In the genomic region with DNA sequence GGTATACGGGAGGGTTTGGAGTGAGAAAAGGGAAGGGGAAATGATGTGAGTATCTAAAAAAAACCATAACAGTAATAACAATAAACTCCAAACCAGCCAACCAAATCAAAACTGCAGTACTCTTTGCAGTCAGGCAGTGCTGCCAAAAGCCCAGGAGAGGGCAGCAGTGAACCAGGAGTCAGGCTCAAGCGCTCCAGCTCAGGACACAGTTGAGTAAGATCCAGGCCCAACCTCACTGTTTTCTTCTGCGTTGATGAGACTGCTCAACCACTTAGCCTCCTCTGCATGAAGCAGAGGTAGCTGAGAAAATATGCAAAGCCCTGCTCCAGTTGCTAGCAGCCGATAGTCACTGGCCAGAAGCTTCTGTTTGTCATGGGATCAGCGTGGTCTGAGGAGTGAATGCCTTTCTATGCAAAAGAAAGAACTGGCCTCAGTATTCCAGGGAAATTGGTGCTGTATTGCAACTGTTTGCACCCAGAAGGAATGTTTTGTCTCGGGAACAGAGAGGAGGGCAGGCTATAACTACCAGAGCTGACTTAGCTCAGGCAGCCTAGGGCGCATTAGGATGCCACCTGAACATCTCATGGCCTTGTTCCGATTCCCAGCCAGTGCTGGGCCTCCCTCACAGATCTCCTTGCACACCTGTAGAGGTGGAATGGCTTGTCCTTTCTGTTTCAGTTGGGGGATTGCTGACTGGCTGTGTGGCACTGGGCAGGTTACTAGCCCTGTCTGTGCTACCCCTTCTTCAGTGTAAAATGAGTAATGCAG, we compare ENCODE assay signal across 8 mouse cellular contexts. TPM values are rescaled to one million over a fixed set of nuclear protein-coding genes. Genes with fewer than 3 reads are reported as not detected.
DNase-seq lines count a peak whose midpoint lies in the region; ATAC-seq and TF ChIP-seq lines count a peak whose summit lies in the region.

No protein-coding gene starts in this region.

- peak; percentile 92 for DNase-seq in brain, adult 2 months (ENCODE audit: low read depth, low spot score)
- DNase-seq in heart, postnatal 0 days (ENCODE audit: low spot score): peak; percentile 86
- peak; percentile 72 for DNase-seq in kidney, postnatal 14 days
- peak; percentile 42 to 46 for DNase-seq in lung, adult 18-20 months
- peak; percentile 56 for DNase-seq in thymus, postnatal 25 days

- WGBS in heart, postnatal 0 days: 36% methylated on average over 8 of the region's 8 CpGs

- H3K4me3 ChIP-seq in ES-Bruce4 (ENCODE audit: low read depth, low read length): no peak overlapping the region
- no peak overlapping the region for H3K4me3 ChIP-seq in heart, postnatal 0 days (ENCODE audit: low read depth, low read length)

- no peaks in the 10 kb centered on the region for H3K27me3 ChIP-seq in ES-Bruce4 (ENCODE audit: control insufficient read depth, insufficient read depth, low read length, poor library complexity, severe bottlenecking)
- H3K27me3 ChIP-seq in heart, postnatal 0 days (ENCODE audit: control insufficient read depth, insufficient read depth, low read length): no peaks in the 10 kb centered on the region

- ATAC-seq in erythroblast, adult 5-6 weeks (replicated peaks; ENCODE audit: low FRiP score, poor library complexity, severe bottlenecking): peak; percentile 83
- ATAC-seq in heart, postnatal 0 days (ENCODE audit: insufficient read depth, low read depth): peak; percentile 70
- ATAC-seq in neutrophil, adult 5-6 weeks (ENCODE audit: extremely low read depth, insufficient number of reproducible peaks, low FRiP score, poor library complexity, severe bottlenecking): peak; percentile 91

- TF ChIP-seq EP300 in ES-Bruce4 (IDR thresholded peaks at IDR 0.05; ENCODE audit: insufficient read depth, low read depth, low read length): 0 out of 2 replicates have a peak, but pooled peaks have one; percentile 18
- TF ChIP-seq EP300 in heart, postnatal 0 days (IDR thresholded peaks at IDR 0.05; ENCODE audit: low read depth): no peak

- no peaks in the 10 kb centered on the region for H3K36me3 ChIP-seq in ES-Bruce4 (ENCODE audit: control insufficient read depth, insufficient read depth, low read length, poor library complexity, severe bottlenecking)
- H3K36me3 ChIP-seq in heart, postnatal 0 days (replicated peaks; ENCODE audit: control insufficient read depth, insufficient read depth, low read length): 0 out of 2 replicates have a peak, but pooled peaks cover 4% of the 10 kb centered on the region

- no peaks in the 10 kb centered on the region for H3K9me3 ChIP-seq in ES-Bruce4 (replicated peaks; ENCODE audit: control insufficient read depth, insufficient read depth, low read length, poor library complexity, severe bottlenecking)
- H3K9me3 ChIP-seq in heart, postnatal 0 days (replicated peaks; ENCODE audit: control insufficient read depth, low read length): no peaks in the 10 kb centered on the region

- TF ChIP-seq POLR2A in ES-Bruce4 (IDR thresholded peaks at IDR 0.05; ENCODE audit: insufficient read depth, low read length): no peak

- H3K27ac ChIP-seq in ES-Bruce4 (ENCODE audit: insufficient read depth, low read length): no peak overlapping the region
- H3K27ac ChIP-seq in heart, postnatal 0 days (ENCODE audit: low read depth): no peak overlapping the region

- no peaks in the 10 kb centered on the region for H3K4me1 ChIP-seq in ES-Bruce4 (ENCODE audit: control insufficient read depth, insufficient read depth, low read length)
- no peaks in the 10 kb centered on the region for H3K4me1 ChIP-seq in heart, postnatal 0 days (ENCODE audit: control insufficient read depth, insufficient read depth)

- no peak overlapping the region for H3K9ac ChIP-seq in ES-Bruce4 (ENCODE audit: low read depth, poor library complexity, severe bottlenecking)
- H3K9ac ChIP-seq in heart, postnatal 0 days (replicated peaks; ENCODE audit: low read depth, low read length): no peak overlapping the region

- peak; percentile 89 for TF ChIP-seq CTCF in ES-Bruce4 (IDR thresholded peaks at IDR 0.05; ENCODE audit: low read depth, low read length)
- peak; percentile 87 for TF ChIP-seq CTCF in heart, postnatal 0 days (IDR thresholded peaks at IDR 0.05; ENCODE audit: low read depth)

- no peak overlapping the region for H3K4me2 ChIP-seq in heart, postnatal 0 days (ENCODE audit: low read depth, low read length)

RNA-seq across cellular contexts. Expression of a gene that starts 53.3 kb away (rescaled TPM):
- polyA plus RNA-seq in ES-Bruce4 (2011; ENCODE audit: insufficient read depth, insufficient read length, low read depth, missing spikeins): 74.3 and 83.4 TPM in 2 replicates
- 5.4 and 6.1 TPM in 2 replicates for total RNA-seq in erythroblast, adult 5-6 weeks (2015; ENCODE audit: low replicate concordance)
- 6.0 and 7.9 TPM in 2 replicates for total RNA-seq in erythroblast, adult 5-6 weeks (2017; ENCODE audit: low replicate concordance)
- 61.5 and 74.0 TPM in 2 replicates for total RNA-seq in heart, postnatal 0 days (2014; rRNA removed; ENCODE audit: low replicate concordance)
- 22.6 and 26.7 TPM in 2 replicates for polyA plus RNA-seq in heart, postnatal 0 days (2015; fragmentation: Nextera tagmentation; extraction: Ambion mirVana)
- 87.8 and 90.5 TPM in 2 replicates for total RNA-seq in neutrophil, adult 5-6 weeks (2017)
